Mouse (Mus musculus) G1E (cell line): ENCODE data around the gene Akap6. TPM values are rescaled to one million over a fixed set of nuclear protein-coding genes. Genes with fewer than 3 reads are reported as not detected.

Source experiments
- ATAC-seq: 2 replicates; pipeline ENCODE4 v1.8.0; 2016; ENCODE audit warnings: mild to moderate bottlenecking; ENCODE audit not compliant: insufficient number of reproducible peaks, poor library complexity, low FRiP score, severe bottlenecking; ENCODE audit errors: extremely low read depth
- DNase-seq: peaks from one replicate; pipeline ENCODE4 v3.0.0; 2012; ENCODE audit warnings: low spot score
- H3K27me3 ChIP-seq: 2 replicates; pipeline ENCODE4 v1.6.1; 2012; ENCODE audit warnings: mild to moderate bottlenecking, low read length, inconsistent platforms; ENCODE audit not compliant: insufficient read depth
- H3K36me3 ChIP-seq: replicated peaks from 2 replicates; pipeline ENCODE3; 2012; ENCODE audit warnings: mild to moderate bottlenecking, inconsistent platforms
- H3K4me1 ChIP-seq: 2 replicates; pipeline ENCODE4 v1.6.1; 2012; ENCODE audit warnings: low read depth, low read length, inconsistent platforms, mixed read lengths; ENCODE audit not compliant: insufficient read depth
- H3K4me3 ChIP-seq: 2 replicates; pipeline ENCODE4 v1.5.1; 2012; ENCODE audit warnings: low read depth, mild to moderate bottlenecking, inconsistent platforms, low read length, moderate library complexity, mixed read lengths
- H3K9me3 ChIP-seq: replicated peaks from 2 replicates; pipeline ENCODE4 v1.6.1; 2012; ENCODE audit warnings: inconsistent platforms
- CTCF ChIP-seq: IDR thresholded peaks from 2 replicates; pipeline ENCODE4 v1.5.1; 2012; ENCODE audit warnings: low read depth, low read length, inconsistent platforms, mixed read lengths
- GATA1 ChIP-seq: IDR thresholded peaks from 2 replicates; pipeline ENCODE4 v1.6.1; 2012; ENCODE audit warnings: borderline replicate concordance, low read length, inconsistent platforms, mixed read lengths
- GATA2 ChIP-seq: IDR thresholded peaks from 2 replicates; pipeline ENCODE4 v1.6.1; 2012; ENCODE audit warnings: low read depth, low read length, inconsistent platforms, borderline replicate concordance
- POLR2AphosphoS5 ChIP-seq: IDR thresholded peaks from 2 replicates; pipeline ENCODE4 v1.6.1; 2012; ENCODE audit warnings: low read depth, low read length, inconsistent platforms; ENCODE audit not compliant: insufficient replicate concordance
- TAL1 ChIP-seq: conservative IDR thresholded peaks from 2 replicates; pipeline ENCODE4 v1.6.1; 2012; ENCODE audit warnings: low read depth, low read length, inconsistent platforms, mixed read lengths
- polyA plus RNA-seq: library from polyadenylated mRNA; stranded (reverse); fragments of >175 nt; gene quantifications from 2 replicates; pipeline ENCODE4 v1.2.3, GENCODE M21; 2012
- total RNA-seq, 2 experiments: library from RNA; stranded (forward) in 1 of 2; stranded (reverse) in 1 of 2; fragments of 200-1000 nt in 1 of 2; fragments of >200 nt in 1 of 2; fragmentation: Nextera tagmentation in 1 of 2; gene quantifications; 2 replicates each; pipeline ENCODE4 v1.2.3; 2014 to 2017

Gene Akap6
- total and polyA plus RNA-seq, 3 experiments: 0.11 TPM; not detected in 2

GRCm38 (mm10) chr12:53042739-53043138 is 343.6 kb downstream of the Akap6 start:
- no peak for TF ChIP-seq TAL1
- TF ChIP-seq GATA1: no peak
- TF ChIP-seq GATA2: no peak
- no peak for TF ChIP-seq POLR2AphosphoS5
- TF ChIP-seq CTCF: no peak
- H3K27me3 ChIP-seq: no peaks in the 10 kb centered on the region
- no peaks in the 10 kb centered on the region for H3K36me3 ChIP-seq
- DNase-seq (no peak), ATAC-seq (no peak)
- no peaks in the 10 kb centered on the region for H3K4me1 ChIP-seq
- peaks cover 18% of the 10 kb centered on the region for H3K9me3 ChIP-seq
- H3K4me3 ChIP-seq: no peak overlapping the region

GRCm38 (mm10) chr12:53057606-53058005 is 358.4 kb downstream of the Akap6 start:
- no peaks in the 10 kb centered on the region for H3K4me1 ChIP-seq

GRCm38 (mm10) chr12:53060903-53061302 is 361.7 kb downstream of the Akap6 start:
- Histone ChIP-seq H3K36me3 (no peaks in the 10 kb centered on the region), H3K27me3 (no peaks in the 10 kb centered on the region), H3K4me1 (no peaks in the 10 kb centered on the region), H3K4me3 (no peak overlapping the region), H3K9me3 (peaks cover 17% of the 10 kb centered on the region)
- DNase-seq: no peak
- no peak for ATAC-seq
- TF ChIP-seq GATA2 (no peak), GATA1 (no peak), TAL1 (no peak), POLR2AphosphoS5 (no peak), CTCF (no peak)

More at GRCm38 (mm10) chr12:53057606-53058005, 358.4 kb downstream of the Akap6 start:
- TF ChIP-seq POLR2AphosphoS5: no peak
- no peak for TF ChIP-seq TAL1
- TF ChIP-seq GATA2: no peak
- no peak for TF ChIP-seq CTCF
- no peak for TF ChIP-seq GATA1
- DNase-seq (no peak), ATAC-seq (no peak)
- no peaks in the 10 kb centered on the region for H3K27me3 ChIP-seq
- H3K4me3 ChIP-seq: no peak overlapping the region
- no peaks in the 10 kb centered on the region for H3K36me3 ChIP-seq
- H3K9me3 ChIP-seq: peaks cover 15% of the 10 kb centered on the region

GRCm38 (mm10) chr12:53061466-53062124 is 362.4 kb downstream of the Akap6 start:
- H3K27me3 ChIP-seq: no peaks in the 10 kb centered on the region
- no peaks in the 10 kb centered on the region for H3K36me3 ChIP-seq
- no peak for DNase-seq
- TF ChIP-seq TAL1 (no peak), GATA1 (no peak), CTCF (no peak), GATA2 (no peak), POLR2AphosphoS5 (no peak)
- H3K9me3 ChIP-seq: peaks cover 19% of the 10 kb centered on the region
- no peak overlapping the region for H3K4me3 ChIP-seq
- no peak for ATAC-seq
- no peaks in the 10 kb centered on the region for H3K4me1 ChIP-seq

GRCm38 (mm10) chr12:53063003-53063402 is 363.8 kb downstream of the Akap6 start:
- TF ChIP-seq GATA1 (no peak), TAL1 (no peak), CTCF (no peak), GATA2 (no peak), POLR2AphosphoS5 (no peak)
- H3K9me3 ChIP-seq: peaks cover 19% of the 10 kb centered on the region
- ATAC-seq (no peak), DNase-seq (no peak)
- H3K4me1 ChIP-seq: no peaks in the 10 kb centered on the region
- H3K4me3 ChIP-seq: no peak overlapping the region
- no peaks in the 10 kb centered on the region for H3K36me3 ChIP-seq
- H3K27me3 ChIP-seq: no peaks in the 10 kb centered on the region

- DNase-seq (no peak), ATAC-seq (no peak)
- Histone ChIP-seq H3K36me3 (no peaks in the 10 kb centered on the region), H3K9me3 (peaks cover 19% of the 10 kb centered on the region), H3K27me3 (no peaks in the 10 kb centered on the region), H3K4me3 (no peak overlapping the region), H3K4me1 (no peaks in the 10 kb centered on the region)
- TF ChIP-seq TAL1 (no peak), GATA2 (no peak), POLR2AphosphoS5 (no peak), CTCF (no peak), GATA1 (no peak)
Observed at GRCm38 (mm10) chr12:53064241-53064760, 365.1 kb downstream of the Akap6 start.
